Mouse (Mus musculus): ENCODE measurements around the gene Srp54c.
"Not testable (repeated sequence)": the region's sequence is repeated elsewhere in the genome, so short reads cannot be mapped to it uniquely, and the experiment has no call there.

Srp54c gene

DNA sequence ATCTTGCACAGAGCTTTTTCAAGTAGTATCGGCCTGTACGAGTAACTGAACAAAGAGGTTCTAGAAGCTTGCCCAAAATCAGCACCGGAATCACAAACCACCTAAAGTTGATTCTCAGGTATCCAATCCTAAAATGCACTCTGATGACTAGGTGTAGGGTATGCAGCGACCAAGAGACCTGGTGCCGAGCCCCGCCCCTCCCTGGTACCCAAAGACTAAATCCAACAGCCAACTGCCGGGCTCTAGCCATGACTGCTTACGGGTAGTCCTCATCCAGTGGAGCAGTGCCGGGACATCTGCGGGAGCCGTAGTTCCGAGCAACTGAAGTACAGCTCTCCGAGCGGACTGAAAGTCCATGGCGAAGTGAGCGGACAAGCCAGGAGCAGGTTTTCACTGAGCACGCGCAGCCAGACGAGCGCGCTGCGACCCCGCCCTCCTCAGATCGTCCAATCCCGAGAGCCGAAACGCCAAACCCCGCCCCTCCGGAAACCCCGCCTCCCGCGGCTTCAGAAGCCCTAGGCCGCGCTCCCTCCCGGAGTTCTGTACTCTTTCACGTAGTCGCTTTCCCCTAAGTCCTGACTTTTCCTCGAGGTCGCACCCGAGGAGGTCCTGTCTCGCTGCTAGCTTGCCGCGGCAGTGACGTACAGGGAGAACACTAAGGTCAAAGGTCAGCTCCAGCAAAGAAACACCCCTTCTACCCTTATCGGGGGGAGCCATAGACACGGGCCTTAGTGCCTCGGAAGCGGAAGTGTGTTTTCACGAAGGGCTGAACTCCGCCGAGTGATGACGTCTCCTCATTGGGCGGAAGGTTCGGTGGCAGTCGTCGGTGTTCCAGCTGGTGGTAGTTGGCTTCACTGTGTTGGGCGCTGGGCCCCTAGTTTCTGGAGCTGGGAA is at the start of gene Srp54c:
Gene Srp54c (plus strand): TSS at position 543 of the 894 bp plus-strand sequence.
- not testable (repeated sequence) for DNase-seq (ENCODE audit: low spot score)

DNA sequence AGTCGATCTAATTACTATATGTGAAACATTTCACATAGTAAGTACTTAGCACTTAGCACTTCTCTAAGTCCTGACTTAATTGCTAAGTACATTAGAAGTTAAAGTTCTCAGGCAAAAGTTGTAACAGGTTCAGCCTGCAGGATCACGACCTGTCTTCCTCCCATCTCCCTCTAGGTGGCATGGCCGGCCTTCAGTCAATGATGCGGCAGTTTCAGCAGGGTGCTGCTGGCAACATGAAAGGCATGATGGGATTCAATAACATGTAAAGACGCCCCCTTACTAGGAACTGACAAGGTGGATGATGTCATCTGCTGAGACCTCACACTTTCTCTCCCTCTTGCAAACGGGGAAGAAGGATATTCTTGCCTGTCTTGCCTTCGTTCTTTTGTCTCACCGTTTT is 42.3 kb upstream of the Srp54c start:
- not testable (repeated sequence) for DNase-seq (ENCODE audit: low spot score)

DNA sequence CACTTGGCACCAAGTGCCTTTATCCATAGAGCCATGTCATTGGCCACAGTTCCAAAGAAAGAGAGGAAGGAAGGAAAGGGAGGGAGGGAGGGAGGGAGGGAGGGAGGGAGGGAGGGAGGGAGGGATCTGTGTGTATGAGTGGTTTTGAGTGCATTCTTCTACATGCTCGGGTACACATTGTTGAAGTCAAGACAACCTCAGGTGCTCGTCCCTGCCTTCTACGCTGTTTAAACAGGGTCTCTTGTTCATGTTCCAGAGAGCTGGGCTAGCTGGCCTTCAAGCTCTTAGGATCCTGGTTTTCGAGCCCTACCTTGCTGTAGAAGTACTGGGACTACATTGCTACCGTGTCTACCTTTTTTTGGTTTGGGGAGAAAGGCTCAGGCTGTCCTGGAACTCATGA is 40.8 kb upstream of the Srp54c start:
- not testable (repeated sequence) for DNase-seq (ENCODE audit: low spot score)

DNA sequence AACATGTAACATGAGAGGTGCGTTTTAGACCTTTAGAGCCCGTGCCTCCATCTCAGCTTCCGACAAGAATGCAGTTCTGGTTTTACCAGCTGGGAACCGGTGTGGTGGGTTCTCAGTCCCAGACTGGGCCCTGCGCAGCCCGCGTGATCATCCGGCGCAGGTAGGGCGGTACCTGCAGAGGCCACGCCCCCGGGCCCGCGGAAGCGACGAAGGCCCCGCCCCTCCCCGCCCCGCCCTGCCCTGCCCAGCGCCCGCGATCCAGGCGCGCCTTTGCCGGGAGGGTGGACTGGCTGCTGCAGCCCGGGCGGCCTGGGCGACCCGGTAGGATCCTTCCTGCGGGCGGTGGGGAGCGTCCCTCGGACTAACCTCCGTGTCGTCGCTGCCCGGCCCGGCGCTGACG is 30.7 kb upstream of the Srp54c start, which contains the start of gene 1700047I17Rik2:
Gene 1700047I17Rik2 (plus strand): TSS at position 287 of the 400 bp plus-strand sequence.
- not testable (repeated sequence) for DNase-seq (ENCODE audit: low spot score)

DNA sequence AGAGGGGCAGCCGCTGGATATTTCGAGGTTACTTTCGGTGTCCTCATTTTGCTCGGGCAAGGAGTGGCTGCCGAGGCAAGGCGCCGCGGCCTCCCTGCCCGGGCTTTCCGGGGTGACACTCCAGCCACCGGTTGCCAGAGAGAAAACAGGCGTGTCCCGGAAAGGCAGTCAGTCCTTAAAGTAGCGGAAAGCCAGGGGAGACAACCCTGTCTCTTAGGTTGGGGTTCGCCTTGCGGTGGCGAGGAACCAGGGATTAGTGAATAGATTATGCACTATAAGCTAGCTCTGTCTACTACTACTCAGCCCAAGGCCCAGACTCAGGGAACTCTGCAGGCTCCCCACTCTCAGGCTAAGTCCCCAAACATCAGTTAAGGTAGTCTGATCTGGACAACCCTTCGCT is 30.2 kb upstream of the Srp54c start:
- DNase-seq (ENCODE audit: low spot score), result not testable (repeated sequence)

DNA sequence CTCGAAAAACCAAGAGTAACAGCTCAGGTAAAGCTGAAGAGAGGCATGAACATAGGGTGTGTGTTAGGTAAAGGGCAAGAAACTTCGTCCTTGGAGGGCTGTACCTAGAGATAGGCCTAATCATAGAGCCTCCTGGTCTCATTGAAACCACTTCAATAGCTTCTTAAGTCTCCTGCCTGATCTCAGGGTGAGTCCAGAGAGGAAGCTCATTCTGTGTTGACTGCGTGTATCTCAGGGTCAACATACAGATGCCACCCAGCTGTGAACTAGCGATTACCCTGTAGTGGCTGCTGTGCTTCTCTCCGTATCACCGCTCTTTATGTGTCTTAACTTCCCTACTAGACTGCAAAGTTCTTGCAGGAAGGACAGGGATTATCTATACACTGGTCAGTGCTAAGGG is 17.0 kb upstream of the Srp54c start:
- not testable (repeated sequence) for DNase-seq (ENCODE audit: low spot score)

DNA sequence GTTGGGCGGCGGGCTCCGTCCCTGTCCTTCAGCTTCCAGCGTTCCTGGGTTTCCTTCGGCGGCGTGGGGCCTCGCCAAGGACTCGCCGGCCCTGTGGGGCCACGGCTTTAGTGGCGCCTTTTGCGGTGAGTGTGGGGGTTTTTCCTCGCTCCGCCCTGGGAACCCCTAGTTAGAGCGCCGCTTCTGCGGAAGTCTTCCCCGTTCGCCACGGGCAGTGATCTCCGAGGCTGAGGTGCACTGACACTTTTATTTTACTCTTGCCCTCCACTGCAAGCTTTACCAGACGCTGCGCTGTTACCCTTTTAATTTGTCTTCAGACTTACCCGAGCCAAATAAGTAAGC is 523 bp downstream of the Srp54c start:
- not testable (repeated sequence) for DNase-seq (ENCODE audit: low spot score)

DNA sequence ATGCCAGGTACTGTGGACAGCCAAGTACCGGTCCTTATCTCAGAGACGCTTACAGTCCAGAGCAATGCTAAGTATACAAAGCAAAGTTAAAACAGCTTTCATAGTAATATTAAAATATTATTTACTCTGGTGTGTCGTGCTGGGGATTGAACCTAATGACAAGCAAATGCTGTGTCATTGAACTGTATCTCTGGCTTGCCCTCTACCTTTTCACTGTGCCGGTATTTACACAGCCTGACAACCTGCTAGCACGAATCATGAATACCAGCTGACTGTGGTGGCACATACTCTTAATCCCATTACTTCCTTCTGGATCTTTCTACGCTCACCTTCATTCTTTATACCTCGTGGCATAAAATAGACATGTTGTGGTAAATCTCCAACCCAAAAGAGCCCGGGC is 12.3 kb downstream of the Srp54c start:
- DNase-seq (ENCODE audit: low spot score), result not testable (repeated sequence)

DNA sequence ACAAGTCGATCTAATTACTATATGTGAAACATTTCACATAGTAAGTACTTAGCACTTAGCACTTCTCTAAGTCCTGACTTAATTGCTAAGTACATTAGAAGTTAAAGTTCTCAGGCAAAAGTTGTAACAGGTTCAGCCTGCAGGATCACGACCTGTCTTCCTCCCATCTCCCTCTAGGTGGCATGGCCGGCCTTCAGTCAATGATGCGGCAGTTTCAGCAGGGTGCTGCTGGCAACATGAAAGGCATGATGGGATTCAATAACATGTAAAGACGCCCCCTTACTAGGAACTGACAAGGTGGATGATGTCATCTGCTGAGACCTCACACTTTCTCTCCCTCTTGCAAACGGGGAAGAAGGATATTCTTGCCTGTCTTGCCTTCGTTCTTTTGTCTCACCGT is 32.0 kb downstream of the Srp54c start:
- not testable (repeated sequence) for DNase-seq (ENCODE audit: low spot score)

DNA sequence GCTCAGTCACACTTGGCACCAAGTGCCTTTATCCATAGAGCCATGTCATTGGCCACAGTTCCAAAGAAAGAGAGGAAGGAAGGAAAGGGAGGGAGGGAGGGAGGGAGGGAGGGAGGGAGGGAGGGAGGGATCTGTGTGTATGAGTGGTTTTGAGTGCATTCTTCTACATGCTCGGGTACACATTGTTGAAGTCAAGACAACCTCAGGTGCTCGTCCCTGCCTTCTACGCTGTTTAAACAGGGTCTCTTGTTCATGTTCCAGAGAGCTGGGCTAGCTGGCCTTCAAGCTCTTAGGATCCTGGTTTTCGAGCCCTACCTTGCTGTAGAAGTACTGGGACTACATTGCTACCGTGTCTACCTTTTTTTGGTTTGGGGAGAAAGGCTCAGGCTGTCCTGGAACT is 33.4 kb downstream of the Srp54c start:
- not testable (repeated sequence) for DNase-seq (ENCODE audit: low spot score)

DNA sequence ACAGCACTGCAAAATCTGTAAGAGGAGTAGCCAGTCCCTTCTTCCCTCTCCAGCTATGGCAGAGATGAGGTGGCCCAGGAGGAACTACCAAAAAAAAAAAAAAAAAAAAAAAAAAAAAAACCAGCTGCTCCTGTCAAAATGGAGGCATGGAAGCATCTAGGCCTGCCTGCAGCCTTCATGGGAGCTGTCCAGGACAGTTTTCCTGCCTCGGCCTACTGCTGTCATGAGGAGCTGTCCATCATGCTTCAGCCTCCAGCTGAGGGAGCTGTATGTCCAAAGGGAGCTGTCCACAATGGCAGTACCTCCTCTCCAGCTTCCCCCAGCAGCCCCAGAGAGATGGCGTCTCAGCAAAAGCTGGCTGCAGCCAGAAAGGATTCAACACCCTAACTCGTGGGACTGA is 42.3 kb downstream of the Srp54c start:
- no peak for DNase-seq (ENCODE audit: low spot score)

DNA sequence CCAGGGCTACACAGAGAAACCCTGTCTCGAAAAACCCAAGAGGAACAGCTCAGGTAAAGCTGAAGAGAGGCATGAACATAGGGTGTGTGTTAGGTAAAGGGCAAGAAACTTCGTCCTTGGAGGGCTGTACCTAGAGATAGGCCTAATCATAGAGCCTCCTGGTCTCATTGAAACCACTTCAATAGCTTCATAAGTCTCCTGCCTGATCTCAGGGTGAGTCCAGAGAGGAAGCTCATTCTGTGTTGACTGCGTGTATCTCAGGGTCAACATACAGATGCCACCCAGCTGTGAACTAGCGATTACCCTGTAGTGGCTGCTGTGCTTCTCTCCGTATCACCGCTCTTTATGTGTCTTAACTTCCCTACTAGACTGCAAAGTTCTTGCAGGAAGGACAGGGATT is 47.6 kb downstream of the Srp54c start:
- DNase-seq (ENCODE audit: low spot score), result not testable (repeated sequence)

DNA sequence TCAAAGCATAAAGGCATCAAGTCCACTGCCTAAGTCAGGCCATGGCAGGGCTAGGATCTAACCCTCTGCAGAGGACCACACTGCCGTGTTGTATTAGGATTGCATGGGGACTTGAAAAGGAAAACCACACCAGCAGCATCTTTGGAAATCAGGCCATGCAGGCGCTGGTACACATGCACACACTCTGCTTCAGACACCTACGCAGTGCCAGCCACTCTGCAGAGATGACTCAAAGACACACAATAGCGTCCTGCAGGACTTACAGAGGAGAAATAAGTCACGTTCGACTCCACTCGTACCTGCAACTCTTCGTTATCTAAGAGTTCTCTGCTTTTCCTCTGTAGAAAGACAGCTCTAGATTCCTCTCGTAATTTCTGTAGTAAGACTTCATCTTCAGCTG is 68.1 kb downstream of the Srp54c start:
- DNase-seq (ENCODE audit: low spot score), result peak; percentile 26

DNA sequence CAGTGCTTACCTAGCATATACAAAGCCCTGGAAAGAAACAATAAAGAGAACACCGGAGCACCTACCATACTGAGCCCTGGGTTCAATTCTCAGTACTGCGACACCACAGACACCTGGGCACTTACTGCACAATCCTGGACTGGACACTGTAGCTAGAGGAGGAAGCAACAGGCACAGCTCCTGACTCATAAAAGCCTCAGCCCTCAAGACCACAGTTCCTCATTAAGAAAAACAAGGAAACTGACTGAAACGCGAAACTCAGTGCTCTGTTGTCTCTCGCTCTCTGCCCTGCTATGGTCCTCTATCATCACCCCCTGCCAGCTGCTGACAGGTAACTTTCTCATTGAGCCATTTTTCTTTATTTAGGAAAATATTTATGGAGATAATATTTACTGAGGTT is 69.4 kb downstream of the Srp54c start, which contains the start of gene 1110008L16Rik:
Gene 1110008L16Rik (plus strand): TSS at position 242 of the 400 bp plus-strand sequence.
- DNase-seq (ENCODE audit: low spot score), result no peak

DNA sequence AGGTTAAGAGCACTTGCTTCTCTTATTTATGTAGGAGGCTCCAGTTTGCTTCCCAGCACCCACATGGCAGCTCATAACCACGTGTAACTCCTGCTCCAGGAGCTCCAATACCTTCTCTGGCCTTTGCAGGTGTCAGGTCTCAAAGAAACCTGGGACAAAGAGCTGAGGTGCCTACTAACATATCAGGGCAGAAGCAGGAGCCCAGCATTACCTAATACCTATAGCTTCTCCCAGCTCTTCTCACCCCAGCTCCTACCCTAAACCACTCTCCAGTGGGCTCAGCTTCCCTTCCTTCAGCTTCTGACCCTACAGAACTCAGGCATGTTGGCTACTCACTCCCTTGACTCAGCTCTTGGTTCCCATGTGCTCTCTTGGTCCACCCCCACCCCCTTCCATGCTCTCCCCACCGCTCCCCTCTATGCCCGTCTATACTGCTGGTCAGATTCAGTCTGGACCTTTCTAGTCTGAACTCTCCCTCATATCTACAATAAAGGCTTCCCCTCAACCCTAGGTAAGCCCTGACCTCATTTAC is 70.9 kb downstream of the Srp54c start:
- DNase-seq (ENCODE audit: low spot score), result no peak

DNA sequence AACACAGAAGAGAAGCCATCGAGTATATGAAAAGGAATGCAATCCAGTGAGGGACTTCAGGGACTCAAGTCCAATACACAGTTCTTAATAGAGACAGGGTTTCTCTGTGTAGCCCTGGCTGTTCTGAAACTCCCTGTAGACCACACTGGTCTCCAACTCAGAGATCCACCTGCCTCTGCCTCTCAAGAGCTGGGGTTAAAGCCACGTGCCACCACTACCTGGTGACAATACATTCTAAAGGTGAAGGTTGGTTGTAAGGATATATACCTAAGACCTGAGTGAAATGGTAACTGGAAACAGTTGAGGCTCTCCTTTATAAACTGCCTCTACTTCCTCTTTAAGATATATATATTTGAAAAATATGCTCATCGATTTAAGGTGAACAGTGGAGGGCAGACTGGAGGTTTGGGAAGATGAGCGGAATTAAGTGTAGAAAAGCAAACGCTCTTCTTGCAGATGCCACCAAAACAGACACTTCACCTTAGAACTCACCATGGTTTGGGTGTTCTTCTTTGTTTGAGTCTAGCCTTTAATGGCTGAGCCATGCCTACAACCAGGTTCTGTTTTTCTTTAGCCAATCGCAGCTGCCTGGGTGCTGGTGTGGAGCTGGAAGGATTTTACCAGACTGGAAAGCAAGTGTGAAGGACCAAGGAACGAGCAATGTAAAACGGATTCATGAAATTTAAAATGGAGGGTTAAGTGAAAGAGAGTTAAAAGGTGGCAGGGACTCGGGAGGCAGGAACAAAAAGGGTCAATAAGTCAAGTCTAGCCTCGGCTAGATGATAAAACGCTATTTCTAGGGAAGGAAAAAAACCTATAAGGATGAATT is 71.7 kb downstream of the Srp54c start:
- no peak for DNase-seq (ENCODE audit: low spot score)

DNA sequence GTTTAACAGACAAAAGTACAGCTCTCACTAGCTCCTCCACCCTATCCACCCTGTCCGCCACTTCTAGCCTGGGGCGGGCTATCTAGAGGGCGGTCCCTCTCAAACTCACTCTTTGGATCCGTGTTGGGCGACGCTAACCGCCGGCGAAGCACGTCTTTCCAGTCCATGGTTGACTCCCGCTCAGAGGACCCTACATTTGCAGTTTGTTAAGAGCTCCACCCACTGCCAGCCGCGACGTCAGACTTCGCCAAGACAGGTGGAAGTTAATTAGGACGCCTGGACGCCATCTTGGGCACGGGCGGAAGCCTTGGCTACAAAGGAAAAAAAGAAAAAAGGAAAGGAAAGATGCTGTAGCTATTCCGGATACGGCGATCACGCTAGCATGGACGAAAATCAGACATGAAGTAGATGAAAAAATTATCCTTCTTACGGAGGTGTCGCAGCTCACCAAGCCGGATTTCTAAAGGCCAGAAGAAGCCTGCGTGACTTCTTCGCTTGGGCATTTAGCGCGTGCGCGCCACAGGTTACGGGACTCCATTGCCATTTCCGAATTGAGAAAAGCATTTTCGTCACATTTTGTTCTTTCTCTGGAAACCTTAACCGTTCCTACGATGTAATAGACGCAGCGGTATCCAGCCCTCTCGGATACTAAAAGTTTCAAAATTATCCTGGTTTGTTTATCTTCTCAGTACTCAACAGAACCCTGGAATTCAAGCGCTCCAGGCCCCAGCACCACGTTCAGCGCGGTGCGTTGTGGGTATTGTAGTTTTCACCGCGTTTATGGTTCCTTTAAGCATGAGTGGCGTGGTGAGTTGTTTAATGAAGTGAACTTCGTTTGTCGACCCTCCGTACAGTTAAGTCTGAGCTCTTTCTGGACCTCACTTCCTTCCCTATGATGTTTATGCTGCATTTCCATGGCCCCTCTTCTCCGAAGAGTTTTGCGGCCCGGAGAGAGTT is 72.8 kb downstream of the Srp54c start, which contains the start of gene Ppp2r3c:
Gene Ppp2r3c (minus strand): TSS at position 514 of the 957 bp plus-strand sequence.
- DNase-seq (ENCODE audit: low spot score), result peak; percentile 93

DNA sequence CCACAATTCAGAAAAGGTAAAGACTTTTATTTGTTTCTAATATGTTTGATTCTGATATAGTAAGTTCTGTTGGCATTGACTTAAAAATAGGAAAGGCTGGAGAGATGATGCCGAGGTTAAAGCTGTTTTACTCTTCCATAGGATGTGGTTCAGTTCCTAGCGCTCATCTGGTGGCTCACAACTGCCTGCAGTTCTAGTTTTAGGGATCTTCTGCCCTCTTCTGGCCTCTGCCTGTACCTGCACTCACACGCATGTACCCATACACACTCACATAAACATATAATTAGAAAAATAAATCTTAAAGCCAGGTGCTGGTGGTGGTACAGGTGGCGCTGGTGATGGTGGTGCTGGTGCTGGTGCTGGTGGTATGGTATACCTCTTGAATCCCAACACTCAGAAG is 76.4 kb downstream of the Srp54c start:
- no peak for DNase-seq (ENCODE audit: low spot score)

DNA sequence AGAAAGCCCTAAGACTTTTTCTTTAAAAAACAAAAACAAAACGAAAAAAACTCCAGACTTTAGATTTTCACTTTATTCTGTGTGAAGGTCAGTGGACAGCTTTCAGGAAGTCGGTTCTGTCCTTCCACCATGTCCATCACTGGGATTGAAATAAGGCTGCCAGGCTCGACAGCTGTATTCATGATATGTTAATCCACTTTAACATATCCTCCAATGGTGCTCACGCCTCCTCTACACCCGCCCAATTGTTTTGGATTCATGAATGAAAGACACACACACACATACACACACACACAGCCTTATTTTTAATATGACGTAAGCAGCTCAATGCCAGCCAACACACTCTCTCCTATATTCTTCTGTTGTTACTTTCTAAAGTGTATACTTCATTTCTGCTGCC is 77.6 kb downstream of the Srp54c start:
- no peak for DNase-seq (ENCODE audit: low spot score)

DNA sequence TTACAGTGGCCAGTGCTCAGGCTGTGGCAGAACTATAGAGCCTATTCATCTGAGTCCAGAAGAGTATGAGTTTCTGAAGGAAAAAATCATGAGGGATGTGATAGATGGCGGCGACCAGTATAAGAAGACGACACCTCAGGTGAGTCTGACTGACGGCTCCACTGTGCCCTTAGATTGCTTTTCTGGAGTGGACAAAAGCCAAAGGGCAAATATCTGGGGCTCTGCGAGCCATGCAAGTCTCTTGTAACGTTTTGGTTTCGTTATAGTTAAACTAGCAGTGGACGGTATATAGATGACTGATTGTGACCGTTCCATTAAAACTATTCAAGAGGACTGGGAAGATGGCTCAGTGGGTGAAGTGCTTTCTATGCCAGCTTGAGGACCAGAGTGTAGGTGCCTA is 78.8 kb downstream of the Srp54c start:
- no peak for DNase-seq (ENCODE audit: low spot score)

DNA sequence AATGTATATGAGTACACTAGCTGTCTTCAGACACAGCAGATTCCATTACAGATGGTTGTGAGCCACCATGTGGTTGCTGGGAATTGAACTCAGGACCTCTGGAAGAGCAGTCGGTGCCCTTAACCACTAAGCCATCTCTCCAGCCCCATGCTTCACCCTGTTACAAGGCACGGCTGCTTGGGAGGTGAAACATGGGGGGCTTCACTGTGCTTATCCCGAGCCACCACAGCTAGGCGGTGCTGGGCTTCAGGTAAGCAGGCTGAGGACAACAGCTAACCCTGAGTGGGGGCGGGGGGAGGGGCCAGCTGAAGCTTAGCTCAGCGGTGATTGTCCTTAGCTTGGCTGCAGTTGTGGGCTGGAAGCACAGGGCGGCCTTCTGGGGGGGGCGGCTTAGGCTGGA is 79.5 kb downstream of the Srp54c start:
- no peak for DNase-seq (ENCODE audit: low spot score)
